Mouse (Mus musculus): ENCODE measurements at regions not wholly inside any gene's neighbourhood (a gene's known extent, or its start where the extent isn't known, plus 50 kb on each side); places are given as distances from the start of the nearest gene placed in this dataset.
A peak's percentile ranks its signal among the peaks of the same experiment; 100 is the strongest.

GRCm38 (mm10) chr16:49965528-49966250 is 165.4 kb downstream of the Cd47 start:
- DNase-seq (ENCODE audit: low read depth, low spot score): no peak

DNA sequence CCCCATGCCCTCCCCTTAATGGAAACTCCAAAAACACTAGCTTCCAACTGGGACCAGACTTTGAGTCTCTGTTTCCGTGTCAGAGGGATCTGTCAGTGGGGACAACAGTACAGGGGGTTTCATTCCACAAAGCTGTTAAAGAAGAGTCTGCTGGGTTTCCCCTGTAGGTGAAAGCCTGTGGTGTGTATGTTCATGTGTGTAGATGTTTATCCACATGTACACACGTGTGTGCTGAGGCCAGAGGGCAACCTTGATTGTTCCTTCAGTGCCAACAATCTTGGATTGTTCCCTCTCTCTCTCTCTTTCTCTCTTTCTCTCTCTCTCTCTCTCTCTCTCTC is 165.9 kb downstream of the Cd47 start:
- DNase-seq (ENCODE audit: low read depth, low spot score): no peak

DNA sequence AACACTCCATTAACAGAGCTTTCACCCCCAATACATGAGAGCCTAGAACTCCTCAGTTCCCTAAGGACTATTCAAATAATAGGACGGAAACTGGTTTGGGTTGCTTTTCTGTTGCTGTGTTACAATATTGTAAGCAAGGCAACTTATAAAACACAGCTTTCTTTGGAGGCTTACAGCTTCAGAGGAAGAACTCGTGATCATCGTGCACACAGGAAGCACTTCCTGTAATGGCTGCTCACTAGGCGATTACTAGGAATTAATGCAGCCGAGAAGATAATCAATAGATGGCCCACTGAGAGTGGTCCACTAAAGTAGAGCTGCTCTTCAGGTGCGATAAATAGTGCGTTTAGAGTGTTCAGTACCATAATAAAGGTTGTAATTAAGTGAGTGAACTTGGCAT is 166.8 kb downstream of the Cd47 start:
- no peak for DNase-seq (ENCODE audit: low read depth, low spot score)

DNA sequence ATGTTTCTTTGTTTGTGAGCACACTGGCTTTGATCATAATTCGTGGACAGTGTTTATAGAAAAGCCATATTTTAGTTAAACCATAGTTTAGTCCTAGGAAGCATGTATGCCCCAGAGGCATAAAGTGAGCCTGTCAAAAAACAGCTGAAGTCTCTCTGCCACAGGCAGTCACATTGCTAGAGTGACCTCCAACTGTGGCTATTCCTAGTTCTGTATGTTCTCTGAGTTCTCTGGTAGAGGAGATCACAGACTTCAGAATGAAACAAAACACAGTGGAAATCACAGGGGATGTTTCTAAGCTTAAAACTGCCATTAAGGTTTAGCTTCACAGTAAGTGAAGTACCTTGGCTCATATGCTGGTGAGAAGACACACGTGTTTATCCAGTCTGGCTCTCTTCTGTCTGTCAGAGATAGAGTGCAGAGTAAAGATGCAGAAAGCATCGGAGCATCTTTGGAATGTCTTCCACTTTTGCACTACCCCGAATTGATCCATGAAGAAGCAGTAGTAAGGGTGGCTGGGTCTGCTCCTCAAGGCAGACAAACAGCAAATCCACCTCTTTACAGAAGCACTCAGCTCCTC is 168.0 kb downstream of the Cd47 start:
- DNase-seq (ENCODE audit: low read depth, low spot score): no peak

DNA sequence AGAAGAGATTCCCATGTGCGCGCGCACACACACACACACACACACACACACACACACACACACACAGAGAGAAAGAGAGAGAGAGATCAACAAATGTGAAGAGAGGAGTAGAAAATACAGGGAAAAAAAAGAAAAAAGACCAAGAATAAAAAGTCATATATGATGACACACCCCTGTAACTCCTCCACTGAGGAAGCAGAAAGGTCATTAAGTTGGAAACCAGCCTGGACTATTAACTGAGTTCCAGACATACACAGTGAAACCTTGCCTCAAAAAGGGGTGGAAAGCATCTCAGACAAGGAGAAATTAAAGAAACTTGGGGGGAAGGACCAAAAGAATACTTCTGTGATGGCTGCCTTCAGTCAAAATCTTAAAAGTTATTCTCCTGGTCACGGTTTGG is 168.7 kb downstream of the Cd47 start:
- no peak for DNase-seq (ENCODE audit: low read depth, low spot score)

DNA sequence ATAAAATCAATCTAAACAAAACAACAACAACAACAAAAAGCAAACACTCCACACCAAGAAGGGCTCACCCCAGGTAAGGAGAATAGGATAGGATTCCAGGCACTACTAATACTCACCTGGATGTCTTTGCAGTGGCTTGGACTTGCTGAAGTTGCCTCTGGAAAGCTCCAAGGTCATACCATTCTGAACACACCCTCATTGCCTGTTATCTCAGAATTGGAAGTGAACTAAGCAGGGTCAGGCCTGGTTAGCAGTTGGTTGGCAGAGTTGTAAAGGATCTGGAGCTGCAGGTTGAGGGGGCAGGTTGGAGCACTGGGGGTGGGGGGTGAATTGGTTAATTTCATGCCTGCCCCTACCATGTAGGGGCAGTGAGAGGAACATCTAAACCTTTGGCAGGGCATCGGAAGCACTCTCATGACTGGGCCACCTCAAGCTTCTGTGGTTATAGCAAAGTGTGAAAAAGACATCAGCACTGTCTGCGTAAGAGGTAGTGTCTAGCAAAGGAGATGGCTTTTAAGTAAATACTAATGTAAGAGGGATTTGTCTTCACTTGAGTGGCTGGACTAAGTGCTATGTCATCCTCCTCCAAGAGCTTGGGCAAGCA is 169.5 kb downstream of the Cd47 start:
- no peak for DNase-seq (ENCODE audit: low read depth, low spot score)

DNA sequence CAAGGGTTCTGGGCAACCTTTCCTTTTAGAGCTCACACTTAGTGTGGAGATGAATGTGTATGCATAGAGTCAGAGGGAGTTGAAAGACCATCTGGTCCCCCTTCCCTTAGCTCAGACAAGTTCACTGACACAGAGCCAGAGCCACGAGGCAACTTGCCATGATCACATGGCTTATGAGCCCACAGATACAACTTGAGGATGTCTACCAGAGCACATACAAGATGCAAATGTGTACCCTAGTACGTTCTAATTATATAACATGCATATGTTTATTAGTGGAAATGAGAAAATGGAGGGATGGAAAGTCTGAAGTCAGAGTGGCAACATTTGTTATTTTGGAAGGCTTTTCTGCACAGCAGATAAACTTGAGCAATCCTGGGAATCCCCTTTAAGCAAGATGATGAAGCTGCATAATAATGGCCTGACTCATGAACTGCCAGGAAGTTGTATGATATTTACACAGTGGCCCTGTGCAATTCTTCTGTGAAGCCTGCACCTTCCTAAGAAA is 170.0 kb downstream of the Cd47 start:
- no peak for DNase-seq (ENCODE audit: low read depth, low spot score)

DNA sequence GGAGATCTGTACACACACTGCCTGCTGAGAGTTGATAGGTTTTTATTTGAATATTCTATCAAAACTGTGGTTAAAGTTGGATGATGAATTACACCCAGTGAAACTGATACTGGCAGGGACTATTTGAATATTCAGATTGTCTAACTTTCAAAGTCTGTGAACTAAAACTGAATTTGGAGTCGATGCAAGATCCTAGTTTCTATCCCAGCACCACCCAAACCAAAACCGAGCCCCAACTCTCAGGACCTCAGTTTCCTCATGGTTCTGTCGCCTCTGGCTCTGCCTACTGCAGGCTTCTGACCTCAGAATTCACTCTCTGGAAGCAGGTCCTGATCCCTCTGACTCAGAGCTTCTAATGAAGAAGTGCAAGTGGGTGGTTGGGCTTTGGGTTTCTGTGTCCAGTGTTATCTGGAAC is 170.8 kb downstream of the Cd47 start:
- no peak for DNase-seq (ENCODE audit: low read depth, low spot score)

DNA sequence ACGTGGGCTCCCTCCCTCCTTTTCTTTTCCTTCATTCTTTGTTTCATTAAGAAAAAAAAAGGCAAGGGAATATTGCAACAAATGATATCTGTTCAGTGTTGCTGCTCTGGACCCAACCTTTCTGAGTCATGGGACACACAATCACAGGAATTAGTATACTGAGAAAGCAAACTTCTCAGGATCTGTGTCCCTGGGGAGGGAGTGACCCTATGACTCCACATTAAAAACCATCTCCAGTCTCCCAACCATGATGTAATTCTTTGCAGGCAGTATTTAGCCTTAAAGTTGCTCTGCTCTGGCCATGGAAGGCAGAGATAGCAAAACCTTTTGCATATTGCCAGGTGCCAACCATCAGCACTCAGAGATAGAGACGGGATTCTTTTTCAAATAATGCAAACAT is 176.9 kb downstream of the Cd47 start:
- no peak for DNase-seq (ENCODE audit: low read depth, low spot score)

GRCm38 (mm10) chr16:49979426-49979940 is 179.2 kb downstream of the Cd47 start:
- no peak for DNase-seq (ENCODE audit: low read depth, low spot score)

DNA sequence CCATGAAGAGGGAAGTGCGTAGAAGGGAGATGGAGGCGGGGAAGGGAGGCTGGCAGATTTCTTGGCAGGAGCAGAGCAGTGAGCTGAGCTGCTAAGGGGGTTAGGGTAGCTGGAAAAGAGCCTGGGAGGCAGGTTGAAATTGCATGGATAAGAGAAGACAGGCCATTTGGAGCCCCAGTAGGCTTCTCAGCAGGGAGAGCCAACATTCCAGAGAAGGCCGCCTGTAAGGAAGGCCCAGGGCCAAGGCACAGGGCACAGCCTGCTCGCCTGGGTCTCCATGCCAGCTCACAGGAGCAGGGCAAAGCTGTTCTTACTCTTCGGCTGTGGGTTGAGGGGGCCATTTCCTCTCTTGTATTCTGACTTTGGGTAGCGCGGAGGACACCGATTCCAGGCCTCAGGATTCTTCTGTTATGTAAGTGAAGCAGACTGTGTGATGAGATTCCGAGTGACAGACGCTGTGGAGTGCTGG is 179.9 kb downstream of the Cd47 start:
- no peak for DNase-seq (ENCODE audit: low read depth, low spot score)

- no peak for DNase-seq (ENCODE audit: low read depth, low spot score)
These were observed 181.8 kb downstream of the Cd47 start for GRCm38 (mm10) chr16:49982180-49982579.

GRCm38 (mm10) chr16:49985082-49986076 is 185.0 kb downstream of the Cd47 start:
- peak; percentile 70 for DNase-seq (ENCODE audit: low read depth, low spot score)

GRCm38 (mm10) chr16:49986954-49987353 is 186.6 kb downstream of the Cd47 start:
- DNase-seq (ENCODE audit: low read depth, low spot score): no peak

- no peak for DNase-seq (ENCODE audit: low read depth, low spot score)
These were observed 195.5 kb downstream of the Cd47 start for GRCm38 (mm10) chr16:49995822-49996221.

DNA sequence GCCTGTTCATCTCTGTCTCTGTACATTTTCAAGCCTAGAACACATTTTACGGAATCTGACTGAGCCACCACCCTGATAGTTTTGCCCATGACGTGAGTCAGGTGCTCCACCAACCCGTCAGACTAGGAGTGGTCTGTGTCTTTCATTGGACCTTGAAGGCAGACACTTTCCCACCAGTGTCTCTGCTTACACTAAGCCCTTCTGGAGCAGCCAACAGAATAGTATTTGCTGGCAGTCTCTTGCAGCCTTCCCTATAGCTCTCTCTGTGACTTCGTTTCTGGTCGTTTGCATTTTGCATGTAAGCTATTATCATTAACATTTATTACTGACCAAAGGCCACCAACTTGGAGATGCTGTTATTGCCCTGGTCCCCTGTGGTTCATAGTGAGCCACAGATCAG is 196.3 kb downstream of the Cd47 start:
- no peak for DNase-seq (ENCODE audit: low read depth, low spot score)

GRCm38 (mm10) chr16:49997040-49997439 is 196.7 kb downstream of the Cd47 start:
- DNase-seq (ENCODE audit: low read depth, low spot score): no peak

- no peak for DNase-seq (ENCODE audit: low read depth, low spot score)
These were observed 200.5 kb downstream of the Cd47 start for GRCm38 (mm10) chr16:50000805-50001204.

GRCm38 (mm10) chr16:50001662-50002455 is 201.5 kb downstream of the Cd47 start:
- no peak for DNase-seq (ENCODE audit: low read depth, low spot score)

GRCm38 (mm10) chr16:50002456-50002788 is 202.1 kb downstream of the Cd47 start:
- no peak for DNase-seq (ENCODE audit: low read depth, low spot score)

DNA sequence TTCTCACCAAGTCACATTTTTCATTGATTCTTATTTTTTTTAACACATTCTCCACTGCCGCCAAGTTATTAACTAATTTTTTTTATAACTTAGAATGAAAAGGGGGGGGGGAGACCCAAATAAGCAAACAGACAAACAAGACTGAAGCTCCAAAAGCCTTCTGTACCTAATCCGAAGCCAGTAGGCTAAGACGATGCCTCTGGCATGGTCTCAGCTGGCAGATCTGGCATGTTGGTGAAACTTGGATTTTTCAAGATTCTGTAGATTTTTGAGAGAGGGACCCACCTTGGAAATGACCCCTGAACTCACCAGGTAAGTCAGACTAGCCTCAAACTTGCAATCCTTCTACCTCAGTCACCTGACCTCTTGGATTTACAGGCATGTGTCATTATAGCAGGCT is 208.7 kb downstream of the Cd47 start:
- no peak for DNase-seq (ENCODE audit: low read depth, low spot score)

All from mesoderm, embryonic 11.5 days (tissue).